Mouse (Mus musculus) neural tube, embryonic 14.5 days (tissue): ENCODE data around the gene Rnf187. TPM values are rescaled to one million over a fixed set of nuclear protein-coding genes. Genes with fewer than 3 reads are reported as not detected.
A peak's percentile ranks its signal among the peaks of the same experiment; 100 is the strongest.

Source experiments
- ATAC-seq: fragments of 200-750 bp; cut with Nextera tagmentation; 2 replicates; pipeline ENCODE4 v1.8.0; 2017; ENCODE audit warnings: low read depth, mild to moderate bottlenecking, moderate TSS enrichment, moderate library complexity
- H3K27ac ChIP-seq: fragments of 300-500 bp; sonication (generic); 2 replicates; pipeline ENCODE4 v1.5.1; 2014; ENCODE audit warnings: low read depth, mild to moderate bottlenecking, control low read depth, low read length, moderate library complexity, mixed read lengths
- H3K27me3 ChIP-seq: fragments of 300-500 bp; sonication (generic); 2 replicates; pipeline ENCODE4 v1.6.1; 2014; ENCODE audit warnings: low read length; ENCODE audit not compliant: control insufficient read depth, insufficient read depth
- H3K36me3 ChIP-seq: fragments of 300-500 bp; sonication (generic); 2 replicates; pipeline ENCODE4 v1.6.1; 2014; ENCODE audit warnings: low read length, mixed read lengths; ENCODE audit not compliant: control insufficient read depth, insufficient read depth
- H3K4me1 ChIP-seq: fragments of 300-500 bp; sonication (generic); 2 replicates; pipeline ENCODE4 v1.6.1; 2014; ENCODE audit warnings: low read length; ENCODE audit not compliant: control insufficient read depth, insufficient read depth
- H3K4me2 ChIP-seq: fragments of 300-500 bp; sonication (generic); 2 replicates; pipeline ENCODE4 v1.6.1; 2014; ENCODE audit warnings: mild to moderate bottlenecking, low read depth, low read length, control low read depth
- H3K4me3 ChIP-seq: fragments of 300-500 bp; sonication (generic); 2 replicates; pipeline ENCODE4 v1.5.1; 2014; ENCODE audit warnings: low read depth, low read length, control low read depth, mixed read lengths
- H3K9ac ChIP-seq: fragments of 300-500 bp; sonication (generic); replicated peaks from 2 replicates; pipeline ENCODE4 v1.6.1; 2014; ENCODE audit warnings: low read depth, mild to moderate bottlenecking, control low read depth, low read length, mixed read lengths
- H3K9me3 ChIP-seq: fragments of 300-500 bp; sonication (generic); 2 replicates; pipeline ENCODE4 v1.6.1; 2016; ENCODE audit warnings: low read length; ENCODE audit not compliant: control insufficient read depth
- WGBS: fragments of 180-500 bp; shearing (Covaris S2); extraction: QIAGEN DNeasy Blood & Tissue Kit; methylation state at CpG from one replicate; pipeline ENCODE4 v1.1.7; 2014; 5-methylcytosine and 5-hydroxymethylcytosine counted together
- polyA plus RNA-seq: library from polyadenylated mRNA; unstranded; fragments of >200 nt; fragmentation: Nextera tagmentation; extraction: Ambion mirVana; gene quantifications from 2 replicates; pipeline ENCODE4 v1.2.1, GENCODE M21; 2014

Gene Rnf187
- polyA plus RNA-seq, 1 experiment from 2014 or later, result 661 TPM

GRCm38 (mm10) chr11:58979183-58979582 is 40.5 kb upstream of the Rnf187 start:
- H3K4me2 ChIP-seq, result peak overlapping the region; percentile 100
- H3K9ac ChIP-seq, result no peak overlapping the region; the same call in 1 of the 2 replicates
- no peak overlapping the region for H3K27ac ChIP-seq
- ATAC-seq, result no peak
- peaks cover 11% of the 10 kb centered on the region for H3K36me3 ChIP-seq
- H3K27me3 ChIP-seq, result no peaks in the 10 kb centered on the region
- peak overlapping the region; percentile 98 for H3K4me3 ChIP-seq
- H3K9me3 ChIP-seq, result no peaks in the 10 kb centered on the region
- peaks cover 28% of the 10 kb centered on the region for H3K4me1 ChIP-seq
- 80% methylated on average over 3 of the region's 3 CpGs for WGBS

GRCm38 (mm10) chr11:58978706-58979030 is 40.0 kb upstream of the Rnf187 start:
- Histone ChIP-seq H3K27me3 (no peaks in the 10 kb centered on the region), H3K4me2 (peak overlapping the region; percentile 100), H3K4me3 (peak overlapping the region; percentile 98), H3K9me3 (no peaks in the 10 kb centered on the region), H3K9ac (peak overlapping the region; percentile 80), H3K36me3 (peaks cover 11% of the 10 kb centered on the region), H3K4me1 (peaks cover 28% of the 10 kb centered on the region), H3K27ac (no peak overlapping the region)
- no peak for ATAC-seq
- WGBS, result 3% methylated on average over 5 of the region's 5 CpGs

- WGBS, result under 1% methylated on average over 64 of the region's 64 CpGs
- no peaks in the 10 kb centered on the region for H3K27me3 ChIP-seq
- peaks cover 28% of the 10 kb centered on the region for H3K4me1 ChIP-seq
- H3K36me3 ChIP-seq, result peaks cover 11% of the 10 kb centered on the region
- H3K27ac ChIP-seq, result peak within 1 kb of the TSS; percentile 71
- no peaks in the 10 kb centered on the region for H3K9me3 ChIP-seq
- peak within 1 kb of the TSS; percentile 80 for H3K9ac ChIP-seq
- ATAC-seq, result peak; percentile 79
- peak within 1 kb of the TSS; percentile 98 for H3K4me3 ChIP-seq
- peak within 1 kb of the TSS; percentile 100 for H3K4me2 ChIP-seq
These were observed 39.5 kb upstream of the Rnf187 start, which contains the start of gene Trim11 for GRCm38 (mm10) chr11:58978027-58978705. Trim11 (plus strand) TSS chr11:58978093.

- H3K9me3 ChIP-seq, result no peaks in the 10 kb centered on the region
- H3K4me2 ChIP-seq, result peak overlapping the region; percentile 100
- peaks cover 8% of the 10 kb centered on the region for H3K36me3 ChIP-seq
- under 1% methylated on average over 21 of the region's 21 CpGs for WGBS
- peak overlapping the region; percentile 80 for H3K9ac ChIP-seq
- H3K4me3 ChIP-seq, result peak overlapping the region; percentile 98
- peak; percentile 24; the same call in 1 of the 2 replicates for ATAC-seq
- no peaks in the 10 kb centered on the region for H3K27me3 ChIP-seq
- H3K4me1 ChIP-seq, result peaks cover 28% of the 10 kb centered on the region
- H3K27ac ChIP-seq, result peak overlapping the region; percentile 71
These were observed 38.9 kb upstream of the Rnf187 start for GRCm38 (mm10) chr11:58977607-58978026.

- WGBS, result under 1% methylated on average over 29 of the region's 29 CpGs
These were observed 38.4 kb upstream of the Rnf187 start for GRCm38 (mm10) chr11:58977150-58977549.

GRCm38 (mm10) chr11:58974414-58974813 is 35.7 kb upstream of the Rnf187 start:
- H3K9ac ChIP-seq, result no peak overlapping the region
- no peak for ATAC-seq
- H3K36me3 ChIP-seq, result no peaks in the 10 kb centered on the region
- no peaks in the 10 kb centered on the region for H3K9me3 ChIP-seq
- H3K4me2 ChIP-seq, result no peak overlapping the region
- no peak overlapping the region for H3K4me3 ChIP-seq
- 95% methylated on average over 3 of the region's 3 CpGs for WGBS
- H3K4me1 ChIP-seq, result peaks cover 18% of the 10 kb centered on the region
- no peak overlapping the region for H3K27ac ChIP-seq
- H3K27me3 ChIP-seq, result no peaks in the 10 kb centered on the region

More at GRCm38 (mm10) chr11:58977150-58977549, 38.4 kb upstream of the Rnf187 start:
- H3K9me3 ChIP-seq, result no peaks in the 10 kb centered on the region
- peak overlapping the region; percentile 80 for H3K9ac ChIP-seq
- ATAC-seq, result no peak
- H3K36me3 ChIP-seq, result peaks cover 3% of the 10 kb centered on the region; the same call in 1 of the 2 replicates
- H3K27me3 ChIP-seq, result no peaks in the 10 kb centered on the region
- H3K4me3 ChIP-seq, result peak overlapping the region; percentile 98
- peaks cover 28% of the 10 kb centered on the region for H3K4me1 ChIP-seq
- 0 out of 2 replicates have a peak overlapping the region, but pooled peaks have one; percentile 22 for H3K27ac ChIP-seq
- H3K4me2 ChIP-seq, result peak overlapping the region; percentile 100

- H3K27ac ChIP-seq, result no peak overlapping the region
- no peaks in the 10 kb centered on the region; the same call in 1 of the 2 replicates for H3K36me3 ChIP-seq
- no peak overlapping the region for H3K4me2 ChIP-seq
- H3K4me1 ChIP-seq, result peaks cover 6% of the 10 kb centered on the region
- no peaks in the 10 kb centered on the region for H3K27me3 ChIP-seq
- H3K4me3 ChIP-seq, result no peak overlapping the region
- no peaks in the 10 kb centered on the region for H3K9me3 ChIP-seq
- no peak for ATAC-seq
- 96% methylated on average over 3 of the region's 3 CpGs for WGBS
- H3K9ac ChIP-seq, result no peak overlapping the region
These were observed 33.1 kb upstream of the Rnf187 start for GRCm38 (mm10) chr11:58971796-58972195.

GRCm38 (mm10) chr11:58970831-58971530 is 32.3 kb upstream of the Rnf187 start:
- Histone ChIP-seq H3K4me3 (no peak overlapping the region), H3K9me3 (no peaks in the 10 kb centered on the region), H3K4me2 (no peak overlapping the region), H3K36me3 (no peaks in the 10 kb centered on the region; the same call in 1 of the 2 replicates), H3K4me1 (peaks cover 6% of the 10 kb centered on the region; the same call in 1 of the 2 replicates), H3K27ac (no peak overlapping the region), H3K9ac (no peak overlapping the region), H3K27me3 (no peaks in the 10 kb centered on the region)
- no peak for ATAC-seq
- 90% methylated on average over 21 of the region's 21 CpGs for WGBS

- Histone ChIP-seq H3K27me3 (no peaks in the 10 kb centered on the region), H3K27ac (no peak overlapping the region), H3K9ac (no peak overlapping the region), H3K4me2 (no peak overlapping the region), H3K36me3 (no peaks in the 10 kb centered on the region; the same call in 1 of the 2 replicates), H3K4me3 (no peak overlapping the region), H3K4me1 (no peaks in the 10 kb centered on the region), H3K9me3 (no peaks in the 10 kb centered on the region)
- ATAC-seq, result no peak
- WGBS, result 86% methylated on average over 6 of the region's 6 CpGs
These were observed 30.9 kb upstream of the Rnf187 start for GRCm38 (mm10) chr11:58969659-58970058.
